Mouse (Mus musculus) MEL (cell line): ENCODE measurements around the gene Cmas.
A peak's percentile ranks its signal among the peaks of the same experiment; 100 is the strongest.

Experiments
- EP300 ChIP-seq, 2 experiments: IDR thresholded peaks; 2 replicates each; pipeline ENCODE4 v1.6.1; 2011; ENCODE audit warnings: improper control_type of control experiment in 2 of 2, low read length in 2 of 2, low read depth in 1 of 2, mild to moderate bottlenecking in 1 of 2
- SMC3 ChIP-seq: IDR thresholded peaks from 2 replicates; pipeline ENCODE4 v1.6.1; 2011; ENCODE audit warnings: low read depth, low read length, improper control_type of control experiment

- TF ChIP-seq SMC3 (peak; percentile 13; the same call in 1 of the 2 replicates), EP300 (IDR thresholded peaks at IDR 0.05; ENCODE audit: low read depth in 1 of 2, low read length in 2 of 2) (no peak)
These were observed 35.8 kb upstream of the Cmas start for GRCm38 (mm10) chr6:142720641-142721040.
